Mouse (Mus musculus) neural tube, embryonic 12.5 days (tissue): ENCODE measurements around the gene Sbk2. TPM values are rescaled to one million over a fixed set of nuclear protein-coding genes. Genes with fewer than 3 reads are reported as not detected.

Experiments
- ATAC-seq: fragments of 200-750 bp; cut with Nextera tagmentation; 2 replicates; pipeline ENCODE4 v1.8.0; 2017; ENCODE audit warnings: low read depth, mild to moderate bottlenecking, moderate TSS enrichment, moderate library complexity; ENCODE audit not compliant: low FRiP score
- H3K27ac ChIP-seq: fragments of 300-500 bp; sonication (generic); 2 replicates; pipeline ENCODE4 v1.5.1; 2016
- H3K27me3 ChIP-seq: fragments of 300-500 bp; sonication (generic); replicated peaks from 2 replicates; pipeline ENCODE4 v1.6.1; 2016; ENCODE audit warnings: mild to moderate bottlenecking
- H3K36me3 ChIP-seq: fragments of 300-500 bp; sonication (generic); 2 replicates; pipeline ENCODE4 v1.6.1; 2016; ENCODE audit warnings: mild to moderate bottlenecking
- H3K4me1 ChIP-seq: fragments of 300-500 bp; sonication (generic); 2 replicates; pipeline ENCODE4 v1.6.1; 2016
- H3K4me2 ChIP-seq: fragments of 300-500 bp; sonication (generic); replicated peaks from 2 replicates; pipeline ENCODE4 v1.6.1; 2016; ENCODE audit warnings: mild to moderate bottlenecking
- H3K4me3 ChIP-seq: fragments of 300-500 bp; sonication (generic); 2 replicates; pipeline ENCODE4 v1.5.1; 2016
- H3K9ac ChIP-seq: fragments of 300-500 bp; sonication (generic); 2 replicates; pipeline ENCODE4 v1.6.1; 2016; ENCODE audit warnings: mild to moderate bottlenecking
- H3K9me3 ChIP-seq: fragments of 300-500 bp; sonication (generic); 2 replicates; pipeline ENCODE4 v1.6.1; 2016; ENCODE audit warnings: mild to moderate bottlenecking
- WGBS: fragments of 180-500 bp; shearing (Covaris S2); methylation state at CpG from one replicate; pipeline ENCODE4 v1.1.7; 2016; 5-methylcytosine and 5-hydroxymethylcytosine counted together
- polyA plus RNA-seq: library from polyadenylated mRNA; unstranded; fragments of >200 nt; fragmentation: Nextera tagmentation; extraction: Ambion mirVana; gene quantifications from 2 replicates; pipeline ENCODE4 v1.2.1, GENCODE M21; 2016

The Sbk2 gene
- polyA plus RNA-seq, 1 experiment from 2014 or later = 0.13 TPM

DNA sequence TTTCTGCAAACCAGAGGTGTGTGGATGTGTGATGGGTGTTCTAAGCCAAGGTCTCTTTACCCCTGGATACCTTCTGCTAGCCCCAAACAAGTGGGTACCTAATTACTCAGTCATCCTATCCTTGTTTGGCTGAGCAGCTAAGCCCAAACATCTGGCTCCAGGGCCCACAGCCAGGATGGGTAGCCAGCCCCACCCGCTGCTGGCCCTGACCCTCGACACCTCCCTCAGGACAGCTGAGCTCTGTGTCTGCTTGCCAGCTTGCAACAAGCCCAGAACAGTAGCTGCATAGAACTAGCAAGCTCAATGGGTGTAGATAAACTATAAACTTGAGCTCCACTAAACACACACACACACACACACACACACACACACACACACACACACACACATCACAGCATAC, 16.4 kb downstream of the Sbk2 start:
- 53% methylated on average over 2 of the region's 2 CpGs for WGBS
- Histone ChIP-seq H3K4me3 (no peak overlapping the region), H3K4me1 (no peaks in the 10 kb centered on the region), H3K9ac (no peak overlapping the region), H3K27me3 (no peaks in the 10 kb centered on the region), H3K36me3 (no peaks in the 10 kb centered on the region), H3K27ac (no peak overlapping the region), H3K4me2 (no peak overlapping the region), H3K9me3 (no peaks in the 10 kb centered on the region)
- ATAC-seq = no peak

DNA sequence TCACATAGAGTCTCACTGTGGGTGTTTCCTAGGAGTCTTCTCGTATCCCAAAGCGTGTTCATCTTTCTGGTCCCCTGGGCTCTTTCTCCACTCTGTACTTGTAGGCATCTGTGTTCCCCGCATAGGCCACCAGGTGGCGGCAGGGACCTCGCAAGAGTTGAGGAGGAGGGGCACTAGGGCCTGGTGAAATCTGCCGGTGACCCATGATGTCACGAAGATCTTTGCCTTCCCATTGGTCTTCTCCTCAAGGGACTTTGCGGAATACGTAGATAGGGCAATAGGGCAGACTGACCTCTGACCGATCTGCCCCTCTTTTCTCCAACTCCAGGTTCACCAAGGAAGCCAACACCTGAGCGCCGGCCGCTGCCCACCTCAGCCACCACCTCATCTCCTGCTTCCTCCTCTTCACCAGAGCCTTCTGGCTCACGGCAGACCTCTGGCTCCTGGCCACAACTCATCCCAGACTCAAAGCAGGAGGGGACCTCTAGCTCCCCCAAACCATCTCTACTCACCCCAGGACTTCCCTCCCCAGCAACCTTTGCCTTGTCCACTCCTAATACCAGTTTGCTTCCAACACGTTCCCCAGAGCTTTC, 20.9 kb downstream of the Sbk2 start:
- H3K4me2 ChIP-seq = peak overlapping the region; percentile 50
- peak; percentile 68; the same call in 1 of the 2 replicates for ATAC-seq
- H3K9ac ChIP-seq = no peak overlapping the region
- H3K9me3 ChIP-seq = no peaks in the 10 kb centered on the region
- 15% methylated on average over 15 of the region's 15 CpGs for WGBS
- H3K4me1 ChIP-seq = no peaks in the 10 kb centered on the region
- no peak overlapping the region for H3K4me3 ChIP-seq
- no peaks in the 10 kb centered on the region for H3K27me3 ChIP-seq
- H3K36me3 ChIP-seq = no peaks in the 10 kb centered on the region
- H3K27ac ChIP-seq = no peak overlapping the region

- Histone ChIP-seq H3K9ac (no peak overlapping the region), H3K36me3 (no peaks in the 10 kb centered on the region), H3K27me3 (no peaks in the 10 kb centered on the region), H3K9me3 (no peaks in the 10 kb centered on the region), H3K27ac (no peak overlapping the region), H3K4me2 (no peak overlapping the region), H3K4me3 (no peak overlapping the region), H3K4me1 (no peaks in the 10 kb centered on the region)
- WGBS = 55% methylated on average over 5 of the region's 5 CpGs
- ATAC-seq = no peak
Measured at GRCm38 (mm10) chr7:4942673-4943072, 21.5 kb downstream of the Sbk2 start.

- WGBS = 17% methylated on average over 9 of the region's 9 CpGs
- H3K4me2 ChIP-seq = no peak overlapping the region
- H3K4me3 ChIP-seq = no peak overlapping the region
- H3K9me3 ChIP-seq = no peaks in the 10 kb centered on the region
- peak; percentile 25; the same call in 1 of the 2 replicates for ATAC-seq
- H3K27ac ChIP-seq = no peak overlapping the region
- H3K27me3 ChIP-seq = no peaks in the 10 kb centered on the region; the same call in 1 of the 2 replicates
- H3K9ac ChIP-seq = no peak overlapping the region
- H3K4me1 ChIP-seq = no peaks in the 10 kb centered on the region
- H3K36me3 ChIP-seq = no peaks in the 10 kb centered on the region
Measured at GRCm38 (mm10) chr7:4940068-4940479, 24.1 kb downstream of the Sbk2 start.

- Histone ChIP-seq H3K27ac (no peak overlapping the region), H3K4me3 (no peak overlapping the region), H3K9me3 (no peaks in the 10 kb centered on the region), H3K9ac (no peak overlapping the region), H3K4me2 (no peak overlapping the region), H3K27me3 (no peaks in the 10 kb centered on the region; the same call in 1 of the 2 replicates), H3K4me1 (no peaks in the 10 kb centered on the region), H3K36me3 (no peaks in the 10 kb centered on the region)
- 35% methylated on average over 2 of the region's 2 CpGs for WGBS
- ATAC-seq = no peak
Measured at GRCm38 (mm10) chr7:4938456-4938855, 25.8 kb downstream of the Sbk2 start.

DNA sequence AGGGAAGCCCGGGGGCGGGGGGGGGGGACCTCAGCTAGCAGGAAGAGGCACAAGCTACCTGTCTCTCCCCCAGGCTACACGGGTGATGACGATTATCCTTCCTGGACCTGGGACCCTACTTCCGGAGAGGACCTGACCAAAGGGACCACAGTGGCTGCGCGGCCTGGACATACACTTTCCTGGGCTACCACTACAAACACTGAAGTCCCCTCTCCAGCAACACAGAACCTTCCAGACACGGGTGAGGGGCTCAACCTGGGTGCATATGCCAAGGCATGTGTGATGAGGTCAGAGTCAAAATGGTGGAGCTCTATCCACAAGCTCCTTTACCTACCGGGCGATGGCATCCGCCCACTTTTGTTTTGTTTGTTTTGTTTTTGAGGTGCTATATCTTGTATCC, 26.8 kb downstream of the Sbk2 start:
- ATAC-seq = no peak
- WGBS = 80% methylated on average over 10 of the region's 11 CpGs
- no peak overlapping the region for H3K4me3 ChIP-seq

GRCm38 (mm10) chr7:4936832-4937231, 27.4 kb downstream of the Sbk2 start:
- Histone ChIP-seq H3K9ac (no peak overlapping the region), H3K4me1 (no peaks in the 10 kb centered on the region), H3K27ac (no peak overlapping the region), H3K4me2 (no peak overlapping the region), H3K36me3 (no peaks in the 10 kb centered on the region), H3K4me3 (no peak overlapping the region), H3K27me3 (no peaks in the 10 kb centered on the region; the same call in 1 of the 2 replicates), H3K9me3 (no peaks in the 10 kb centered on the region)
- ATAC-seq = no peak
- WGBS = 80% methylated on average over 10 of the region's 10 CpGs

More for the DNA sequence above, 26.8 kb downstream of the Sbk2 start:
- H3K9me3 ChIP-seq = no peaks in the 10 kb centered on the region
- no peak overlapping the region for H3K4me2 ChIP-seq
- H3K36me3 ChIP-seq = no peaks in the 10 kb centered on the region
- no peak overlapping the region for H3K27ac ChIP-seq
- H3K9ac ChIP-seq = no peak overlapping the region
- H3K27me3 ChIP-seq = no peaks in the 10 kb centered on the region; the same call in 1 of the 2 replicates
- no peaks in the 10 kb centered on the region for H3K4me1 ChIP-seq

DNA sequence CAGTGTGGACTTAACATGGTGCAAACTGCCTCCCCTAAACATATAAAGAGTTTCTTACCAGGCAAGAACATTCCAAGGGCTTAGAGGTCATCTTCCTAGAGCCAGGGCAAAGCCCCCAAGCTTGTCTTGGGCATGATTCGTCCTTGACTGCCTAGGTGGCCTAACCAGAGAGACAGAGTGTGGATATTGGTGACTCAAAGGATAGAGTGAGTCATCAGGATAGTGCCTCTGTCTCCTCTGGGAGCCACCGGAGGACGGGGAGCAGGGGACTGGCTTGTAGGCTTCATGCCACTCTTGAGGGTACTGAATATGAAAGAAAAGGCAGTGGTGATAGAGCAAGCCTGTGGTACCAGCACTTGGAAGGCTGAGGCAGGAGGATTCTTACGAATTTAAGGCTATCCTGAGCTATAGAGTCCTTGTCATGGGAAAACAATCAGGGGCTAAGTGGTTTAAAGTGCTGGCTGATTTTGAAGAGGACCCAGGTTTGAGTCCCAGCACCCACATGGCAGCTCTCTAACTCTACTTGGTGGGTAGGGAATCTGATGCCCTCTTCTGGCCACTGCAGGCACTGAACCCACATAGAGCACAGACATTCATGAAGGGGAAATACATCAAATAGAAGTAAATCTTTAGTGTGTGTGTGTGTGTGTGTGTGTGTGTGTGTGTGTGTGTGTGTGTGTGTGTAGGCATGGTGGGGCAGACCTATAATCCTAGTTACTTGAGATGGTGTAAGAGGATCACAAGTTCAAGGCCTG, 29.9 kb downstream of the Sbk2 start:
- Histone ChIP-seq H3K36me3 (no peaks in the 10 kb centered on the region), H3K9me3 (no peaks in the 10 kb centered on the region), H3K27ac (no peak overlapping the region), H3K27me3 (no peaks in the 10 kb centered on the region; the same call in 1 of the 2 replicates), H3K9ac (no peak overlapping the region), H3K4me1 (no peaks in the 10 kb centered on the region), H3K4me2 (no peak overlapping the region), H3K4me3 (no peak overlapping the region)
- 87% methylated on average over 4 of the region's 4 CpGs for WGBS
- no peak for ATAC-seq

DNA sequence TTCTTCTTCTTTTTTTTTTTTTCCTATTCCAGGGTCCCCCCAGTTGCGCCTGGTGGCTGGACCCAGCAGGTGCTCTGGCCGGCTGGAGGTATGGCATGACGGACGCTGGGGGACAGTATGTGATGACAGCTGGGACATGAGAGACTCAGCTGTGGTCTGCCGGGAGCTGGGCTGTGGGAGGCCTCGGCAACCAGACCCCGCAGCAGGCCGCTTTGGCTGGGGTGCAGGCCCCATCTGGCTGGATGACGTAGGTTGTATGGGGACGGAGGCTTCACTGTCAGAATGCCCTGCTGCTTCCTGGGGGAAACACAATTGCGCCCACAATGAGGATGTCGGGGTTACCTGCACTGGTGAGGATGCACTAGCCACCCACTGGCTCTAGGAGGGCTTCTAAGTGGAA, 31.1 kb downstream of the Sbk2 start:
- Histone ChIP-seq H3K4me2 (no peak overlapping the region), H3K9ac (no peak overlapping the region), H3K36me3 (no peaks in the 10 kb centered on the region), H3K27me3 (no peaks in the 10 kb centered on the region; the same call in 1 of the 2 replicates), H3K9me3 (no peaks in the 10 kb centered on the region), H3K4me1 (peaks cover 3% of the 10 kb centered on the region; the same call in 1 of the 2 replicates), H3K27ac (no peak overlapping the region), H3K4me3 (no peak overlapping the region)
- ATAC-seq = no peak
- WGBS = 72% methylated on average over 12 of the region's 12 CpGs

DNA sequence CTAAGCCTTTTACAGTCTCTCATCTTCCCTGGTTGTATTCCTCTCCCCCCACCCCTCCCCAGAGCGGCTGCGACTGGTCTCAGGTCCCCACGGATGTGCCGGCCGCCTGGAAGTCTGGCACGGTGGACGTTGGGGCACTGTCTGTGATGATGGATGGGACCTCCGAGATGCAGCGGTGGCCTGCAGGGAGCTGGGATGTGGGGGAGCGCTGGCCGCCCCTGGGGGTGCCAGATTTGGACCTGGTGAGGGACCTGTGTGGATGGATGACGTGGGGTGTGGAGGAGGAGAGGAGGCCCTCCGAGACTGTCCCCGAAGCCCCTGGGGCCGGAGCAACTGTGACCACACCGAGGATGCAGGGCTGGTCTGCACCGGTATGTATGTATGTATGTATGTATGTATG, 35.9 kb downstream of the Sbk2 start:
- Histone ChIP-seq H3K4me1 (peaks cover 44% of the 10 kb centered on the region), H3K4me3 (no peak overlapping the region), H3K9me3 (no peaks in the 10 kb centered on the region), H3K9ac (peak overlapping the region; percentile 36; the same call in 1 of the 2 replicates), H3K4me2 (no peak overlapping the region), H3K27ac (no peak overlapping the region), H3K27me3 (no peaks in the 10 kb centered on the region), H3K36me3 (no peaks in the 10 kb centered on the region)
- ATAC-seq = no peak
- WGBS = 73% methylated on average over 17 of the region's 17 CpGs

DNA sequence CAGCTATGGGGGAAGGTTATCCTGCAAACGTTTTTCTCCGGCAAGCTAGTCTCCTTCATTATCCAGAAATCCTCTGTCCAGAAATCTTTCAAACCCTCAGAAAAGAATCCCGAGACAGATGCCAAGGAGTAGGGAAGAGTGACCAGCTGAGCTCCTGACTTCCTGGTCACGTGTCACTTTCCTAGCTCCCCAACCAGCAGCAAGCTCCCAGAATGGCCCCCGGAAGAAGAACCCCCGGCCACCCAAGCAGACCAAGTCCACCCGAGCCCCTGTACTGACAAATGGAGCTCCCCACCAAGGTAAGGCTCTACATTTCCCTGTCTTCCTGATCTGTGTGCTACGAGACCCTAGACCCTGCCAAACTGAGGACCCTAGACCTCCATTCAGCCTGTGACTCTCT, 36.5 kb downstream of the Sbk2 start:
- Histone ChIP-seq H3K4me2 (no peak overlapping the region), H3K27me3 (no peaks in the 10 kb centered on the region), H3K36me3 (no peaks in the 10 kb centered on the region), H3K4me1 (peaks cover 50% of the 10 kb centered on the region), H3K9ac (no peak overlapping the region), H3K9me3 (no peaks in the 10 kb centered on the region), H3K27ac (no peak overlapping the region), H3K4me3 (no peak overlapping the region)
- WGBS = 68% methylated on average over 8 of the region's 8 CpGs
- ATAC-seq = no peak

DNA sequence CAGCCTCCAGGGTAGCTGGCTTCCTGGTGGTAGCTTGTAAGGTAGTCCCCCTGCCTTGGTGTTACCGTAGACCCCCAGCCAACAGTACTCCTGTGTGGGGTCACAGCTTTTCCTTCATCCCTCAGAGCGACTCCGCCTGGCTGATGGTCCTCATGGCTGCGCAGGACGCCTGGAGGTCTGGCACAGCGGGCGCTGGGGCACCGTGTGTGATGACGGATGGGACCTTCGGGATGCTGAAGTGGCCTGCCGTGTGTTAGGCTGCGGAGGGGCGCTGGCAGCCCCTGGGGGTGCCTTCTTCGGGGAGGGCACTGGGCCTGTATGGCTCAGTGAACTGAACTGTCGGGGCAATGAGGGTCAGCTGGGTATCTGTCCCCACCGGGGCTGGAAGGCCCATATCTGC, 37.4 kb downstream of the Sbk2 start:
- H3K4me3 ChIP-seq = no peak overlapping the region
- peak overlapping the region; percentile 3; the same call in 1 of the 2 replicates for H3K4me2 ChIP-seq
- no peaks in the 10 kb centered on the region for H3K27me3 ChIP-seq
- ATAC-seq = no peak
- H3K4me1 ChIP-seq = peaks cover 59% of the 10 kb centered on the region
- H3K9ac ChIP-seq = 0 out of 2 replicates have a peak overlapping the region, but pooled peaks have one; percentile 33
- WGBS = 64% methylated on average over 16 of the region's 16 CpGs
- no peaks in the 10 kb centered on the region for H3K9me3 ChIP-seq
- H3K36me3 ChIP-seq = no peaks in the 10 kb centered on the region
- H3K27ac ChIP-seq = no peak overlapping the region
